In the genomic region with DNA sequence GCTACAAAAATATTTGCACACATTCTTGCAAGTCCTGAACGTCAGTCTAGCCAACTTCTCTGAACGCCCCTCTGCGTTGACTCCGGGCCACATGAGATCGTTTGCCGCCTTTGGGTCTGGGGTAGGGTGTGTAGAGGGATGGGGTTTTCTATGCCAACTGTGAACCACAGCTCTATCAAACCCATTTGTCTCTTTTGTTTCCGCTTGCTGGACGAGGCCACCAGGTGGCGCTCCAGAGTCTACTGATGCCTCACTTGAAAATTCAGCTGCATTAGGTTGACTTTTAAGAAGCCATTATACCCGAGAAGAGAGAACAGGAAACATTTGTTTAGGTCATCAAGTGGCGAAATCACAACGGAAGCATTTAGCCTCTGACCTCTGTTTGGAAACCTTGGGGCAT, we compare ENCODE assay signal across 9 mouse cellular contexts. TPM values are rescaled to one million over a fixed set of nuclear protein-coding genes. Genes with fewer than 3 reads are reported as not detected.
A peak's percentile ranks its signal among the peaks of the same experiment; 100 is the strongest.
DNase-seq lines count a peak whose midpoint lies in the region; ATAC-seq and TF ChIP-seq lines count a peak whose summit lies in the region.
"Had no signal": no experiment of that assay in that cellular context is flagged by ENCODE, and none has a peak within 500 bp of the region (broad histone marks: within the 10 kb centered on the region; RNA-seq: fewer than 3 reads in every experiment).

No protein-coding gene starts in this region.

- no peak overlapping the region for H3K4me3 ChIP-seq in lung, embryonic 14.5 days (ENCODE audit: low read depth, low read length)

- CTCF ChIA-PET in Patski (lab: Charles Lee): interaction anchor here (1.0 to 2.1 kb wide), 13 partner anchors 9 to 363 kb away, joined by 3 to 10 read pairs (median 4); no protein-coding TSS in a partner anchor

- peak; percentile 83 for DNase-seq in A20 (ENCODE audit: low read depth, low spot score)
- no peak for DNase-seq in Patski (ENCODE audit: low read depth, low spot score)
- DNase-seq in cerebellum, postnatal 14 days: peak; percentile 90 to 94
- DNase-seq in gastrocnemius, postnatal 10 days: peak; percentile 85
- DNase-seq in kidney, postnatal 14 days: peak; percentile 76
- DNase-seq in lung, embryonic 14.5 days: peak; percentile 93
- DNase-seq in ovary, postnatal 36 days (ENCODE audit: low spot score): peak; percentile 69
- peak; percentile 75 for DNase-seq in thymus, postnatal 14 days

- H3K27ac ChIP-seq in lung, embryonic 14.5 days (ENCODE audit: low read depth): no peak overlapping the region

- no peak overlapping the region for H3K9ac ChIP-seq in lung, embryonic 14.5 days

- H3K4me2 ChIP-seq in lung, embryonic 14.5 days: no peak overlapping the region

- no peaks in the 10 kb centered on the region for H3K9me3 ChIP-seq in lung, embryonic 14.5 days (ENCODE audit: low read depth, low read length)

- 5% methylated on average over 12 of the region's 12 CpGs for WGBS in lung, embryonic 14.5 days

- no peaks in the 10 kb centered on the region for H3K4me1 ChIP-seq in lung, embryonic 14.5 days (ENCODE audit: insufficient read depth)

- H3K27me3 ChIP-seq in Patski: peaks cover 13% of the 10 kb centered on the region
- H3K27me3 ChIP-seq in lung, embryonic 14.5 days (ENCODE audit: insufficient read depth, low read length): no peaks in the 10 kb centered on the region

- TF ChIP-seq CTCF in Patski (IDR thresholded peaks at IDR 0.05): peak; percentile 82
- peak; percentile 87 for TF ChIP-seq CTCF in lung, embryonic 14.5 days (IDR thresholded peaks at IDR 0.05; ENCODE audit: low read depth)

- no peak for ATAC-seq in Patski
- ATAC-seq in lung, embryonic 14.5 days (ENCODE audit: insufficient read depth): no peak

- no peaks in the 10 kb centered on the region for H3K36me3 ChIP-seq in lung, embryonic 14.5 days (ENCODE audit: insufficient read depth)

- POLR2A ChIA-PET in Patski (lab: Charles Lee): no interaction called here

- in situ Hi-C loops in Patski (cut with MboI; ENCODE audit: low pct_unique_long_range_greater_than_20kb): loop anchor here (10.0 kb wide), 2 partner anchors 100 to 150 kb away; no protein-coding TSS in a partner anchor

RNA-seq across cellular contexts. Expression of gene Hspa8, which starts 33.8 kb away (rescaled TPM):
- polyA plus RNA-seq in Patski (2021): 1,252 TPM
- total RNA-seq in gastrocnemius, postnatal 10 days (2021): 1,000 to 10,000 TPM; 1,094 to 1,113 TPM
- polyA plus RNA-seq in lung, embryonic 14.5 days (2014; fragmentation: Nextera tagmentation; extraction: Ambion mirVana): 2,522 and 2,633 TPM in 2 replicates

RNA-seq across cellular contexts. Expression of gene Bsx, which starts 39.4 kb away (rescaled TPM):
- not detected for polyA plus RNA-seq in Patski (2021)
- total RNA-seq in gastrocnemius, postnatal 10 days (2021): not detected
- not detected in 2 replicates for polyA plus RNA-seq in lung, embryonic 14.5 days (2014; fragmentation: Nextera tagmentation; extraction: Ambion mirVana)
- polyA plus RNA-seq: heart, embryonic 14.5 days had no signal
